Comparison of ENCODE assay signal across 17 mouse cellular contexts in the genomic region with DNA sequence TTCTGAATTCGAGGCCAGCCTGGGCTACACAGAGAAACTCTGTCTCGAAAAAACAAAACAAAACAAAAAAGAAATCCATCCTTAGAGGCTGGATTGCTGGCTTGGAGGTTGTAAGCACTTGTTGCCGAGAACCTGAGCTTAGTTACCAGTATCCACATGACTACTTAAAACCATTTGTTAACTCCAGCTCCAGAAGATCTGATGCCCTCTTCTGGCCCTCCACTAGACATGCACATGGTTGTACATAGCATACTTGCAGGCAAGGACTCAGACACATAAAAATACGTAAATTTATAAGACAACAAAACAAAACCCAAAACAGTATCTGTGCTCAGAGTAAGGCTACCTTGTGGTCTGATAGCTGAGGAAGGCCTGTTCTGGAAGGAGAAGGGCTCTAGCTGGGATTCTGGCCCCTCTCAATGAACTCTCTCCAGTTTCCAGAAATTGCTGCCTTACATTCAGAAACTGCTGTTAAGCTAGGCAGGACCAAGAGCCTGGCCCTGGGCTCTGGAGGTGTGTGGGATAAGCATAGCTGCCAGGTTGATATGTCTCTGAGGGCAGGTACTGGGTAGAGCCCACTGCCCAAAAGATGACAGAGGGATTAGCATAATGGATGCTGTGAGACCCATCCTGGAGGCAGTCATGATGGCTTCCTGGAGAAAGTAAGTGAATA. TPM values are rescaled to one million over a fixed set of nuclear protein-coding genes. Genes with fewer than 3 reads are reported as not detected.
DNase-seq lines count a peak whose midpoint lies in the region; ATAC-seq and TF ChIP-seq lines count a peak whose summit lies in the region.
"Had no signal": no experiment of that assay in that cellular context is flagged by ENCODE, and none has a peak within 500 bp of the region (broad histone marks: within the 10 kb centered on the region; RNA-seq: fewer than 3 reads in every experiment).

No protein-coding gene starts in this region.

- DNase-seq in heart, adult 2 months: peak in 1 of 2 experiments; percentile 8
- no peak for DNase-seq in kidney, postnatal 0 days (ENCODE audit: low spot score)
- no peak for DNase-seq in kidney, postnatal 25 days
- DNase-seq in A20 (ENCODE audit: low read depth, low spot score): peak; percentile 27
- DNase-seq in R1 (ENCODE audit: low read depth, low spot score): peak; percentile 55
- no peak for DNase-seq in forebrain, embryonic 10.5 days (ENCODE audit: extremely low spot score, low spot score)
- no peak for DNase-seq in layer of hippocampus, adult 11-12 months (ENCODE audit: low spot score)
- DNase-seq: cerebellum, adult 9-11 months; retina, postnatal 1 day had no signal

- no peak for TF ChIP-seq EP300 in heart, adult 2 months (IDR thresholded peaks at IDR 0.05; ENCODE audit: insufficient read depth, low read depth, low read length)

- TF ChIP-seq CTCF in heart, adult 2 months (IDR thresholded peaks at IDR 0.05): peak; percentile 59
- TF ChIP-seq CTCF in kidney, postnatal 0 days (IDR thresholded peaks at IDR 0.05; ENCODE audit: low read depth): peak; percentile 37; the same call in 1 of the 2 replicates

- H3K27ac ChIP-seq in heart, adult 2 months: peak overlapping the region; percentile 97
- no peak overlapping the region for H3K27ac ChIP-seq in heart, embryonic 11.5 days (ENCODE audit: low read depth, low read length)
- no peak overlapping the region for H3K27ac ChIP-seq in kidney, postnatal 0 days
- no peak overlapping the region for H3K27ac ChIP-seq in forebrain, embryonic 10.5 days
- H3K27ac ChIP-seq: embryonic facial prominence, embryonic 10.5 days; limb, embryonic 13.5 days; midbrain, embryonic 13.5 days; neural tube, embryonic 13.5 days had no signal

- TF ChIP-seq POLR2A in heart, adult 2 months (IDR thresholded peaks at IDR 0.05; ENCODE audit: insufficient read depth, low read depth, low read length): no peak

- no peak overlapping the region for H3K4me2 ChIP-seq in heart, embryonic 11.5 days
- no peak overlapping the region for H3K4me2 ChIP-seq in kidney, postnatal 0 days (ENCODE audit: low read length)
- H3K4me2 ChIP-seq: limb, embryonic 13.5 days; midbrain, embryonic 13.5 days; neural tube, embryonic 13.5 days had no signal

- ATAC-seq in heart, embryonic 11.5 days (replicated peaks; ENCODE audit: insufficient number of reproducible peaks, low FRiP score, low TSS enrichment): no peak
- ATAC-seq in kidney, postnatal 0 days (replicated peaks; ENCODE audit: low FRiP score, low read depth): no peak
- ATAC-seq: midbrain, embryonic 13.5 days had no signal

- no peak overlapping the region for H3K4me3 ChIP-seq in heart, adult 2 months
- H3K4me3 ChIP-seq in heart, embryonic 11.5 days (ENCODE audit: low read depth, low read length): no peak overlapping the region
- no peak overlapping the region for H3K4me3 ChIP-seq in kidney, postnatal 0 days (replicated peaks; ENCODE audit: low read depth, low read length)
- H3K4me3 ChIP-seq in forebrain, embryonic 10.5 days: no peak overlapping the region
- H3K4me3 ChIP-seq: embryonic facial prominence, embryonic 10.5 days; limb, embryonic 13.5 days; midbrain, embryonic 13.5 days; neural tube, embryonic 13.5 days had no signal

- no peaks in the 10 kb centered on the region for H3K27me3 ChIP-seq in heart, adult 2 months (ENCODE audit: control insufficient read depth, insufficient read depth, low read length)
- H3K27me3 ChIP-seq in heart, embryonic 11.5 days (ENCODE audit: control insufficient read depth, insufficient read depth, low read length): no peaks in the 10 kb centered on the region
- H3K27me3 ChIP-seq in kidney, postnatal 0 days (ENCODE audit: insufficient read depth, low read length): no peaks in the 10 kb centered on the region
- H3K27me3 ChIP-seq in forebrain, embryonic 10.5 days (ENCODE audit: poor library complexity, severe bottlenecking): no peaks in the 10 kb centered on the region
- H3K27me3 ChIP-seq: limb, embryonic 13.5 days; midbrain, embryonic 13.5 days; neural tube, embryonic 13.5 days had no signal

- H3K79me2 ChIP-seq in heart, adult 2 months (replicated peaks; ENCODE audit: control insufficient read depth, insufficient read depth, low read length): peaks cover 7% of the 10 kb centered on the region

- H3K4me1 ChIP-seq in heart, adult 2 months (ENCODE audit: control insufficient read depth, insufficient read depth, low read length): peaks cover 62% of the 10 kb centered on the region
- H3K4me1 ChIP-seq in heart, embryonic 11.5 days (ENCODE audit: control insufficient read depth, insufficient read depth, low read length): peaks cover 46% of the 10 kb centered on the region
- peaks cover 23% of the 10 kb centered on the region for H3K4me1 ChIP-seq in kidney, postnatal 0 days (replicated peaks; ENCODE audit: insufficient read depth, low read length)
- H3K4me1 ChIP-seq in forebrain, embryonic 10.5 days: peaks cover 18% of the 10 kb centered on the region

- intact Hi-C loops in heart, adult 2 months (cut with DNase I): no loop called here

- no peaks in the 10 kb centered on the region for H3K9me3 ChIP-seq in heart, embryonic 11.5 days (replicated peaks; ENCODE audit: control insufficient read depth, low read length)
- H3K9me3 ChIP-seq in kidney, postnatal 0 days (replicated peaks; ENCODE audit: low read length): no peaks in the 10 kb centered on the region
- no peaks in the 10 kb centered on the region for H3K9me3 ChIP-seq in forebrain, embryonic 10.5 days
- H3K9me3 ChIP-seq: embryonic facial prominence, embryonic 10.5 days; G1E; limb, embryonic 13.5 days; midbrain, embryonic 13.5 days; neural tube, embryonic 13.5 days had no signal

- H3K36me3 ChIP-seq in heart, adult 2 months (ENCODE audit: control insufficient read depth, insufficient read depth, low read length): peaks cover 52% of the 10 kb centered on the region
- peaks cover 32% of the 10 kb centered on the region for H3K36me3 ChIP-seq in heart, embryonic 11.5 days (ENCODE audit: control insufficient read depth, insufficient read depth, low read length)
- H3K36me3 ChIP-seq in kidney, postnatal 0 days (ENCODE audit: insufficient read depth, low read length): peaks cover 47% of the 10 kb centered on the region
- H3K36me3 ChIP-seq in forebrain, embryonic 10.5 days (replicated peaks): peaks cover 94% of the 10 kb centered on the region

- WGBS in heart, adult 2 months: 78% methylated on average over 4 of the region's 4 CpGs
- 85% methylated on average over 4 of the region's 4 CpGs for WGBS in heart, embryonic 11.5 days (ENCODE audit: insufficient replicate concordance)
- WGBS in kidney, postnatal 0 days: 86% methylated on average over 4 of the region's 4 CpGs
- WGBS in forebrain, embryonic 10.5 days: 92% methylated on average over 4 of the region's 4 CpGs

- H3K9ac ChIP-seq in heart, adult 2 months (ENCODE audit: low read depth, low read length): no peak overlapping the region
- no peak overlapping the region for H3K9ac ChIP-seq in heart, embryonic 11.5 days (ENCODE audit: low read depth, low read length)
- H3K9ac ChIP-seq in kidney, postnatal 0 days (ENCODE audit: low read depth, low read length): no peak overlapping the region
- H3K9ac ChIP-seq: limb, embryonic 13.5 days; midbrain, embryonic 13.5 days; neural tube, embryonic 13.5 days had no signal

RNA-seq across cellular contexts. Expression of gene Phyhd1, which starts 4.8 kb away (rescaled TPM):
- 100 to 1,000 TPM; 112 to 148 TPM for total RNA-seq in heart, adult 2 months (2021)
- polyA plus RNA-seq in heart, adult 2 months (2012; rRNA removed): 108 and 180 TPM in 2 replicates
- 4.7 and 7.4 TPM in 2 replicates for polyA plus RNA-seq in heart, embryonic 11.5 days (2014; fragmentation: Nextera tagmentation; extraction: Ambion mirVana)
- 18.9 and 19.2 TPM in 2 replicates for polyA plus RNA-seq in kidney, postnatal 0 days (2015; fragmentation: Nextera tagmentation; extraction: Ambion mirVana)
- 2.7 and 3.4 TPM in 2 replicates for polyA plus RNA-seq in forebrain, embryonic 10.5 days (2016; fragmentation: Nextera tagmentation; extraction: Ambion mirVana)

RNA-seq across cellular contexts. Expression of gene Gm28038, which starts 19.6 kb away (rescaled TPM):
- 1 to 10 TPM; 2.6 to 6.3 TPM for total RNA-seq in heart, adult 2 months (2021)
- not detected in 2 replicates for polyA plus RNA-seq in heart, adult 2 months (2012; rRNA removed)
- not detected in 2 replicates for polyA plus RNA-seq in heart, embryonic 11.5 days (2014; fragmentation: Nextera tagmentation; extraction: Ambion mirVana)
- not detected in 2 replicates for polyA plus RNA-seq in kidney, postnatal 0 days (2015; fragmentation: Nextera tagmentation; extraction: Ambion mirVana)
- not detected in 2 replicates for polyA plus RNA-seq in forebrain, embryonic 10.5 days (2016; fragmentation: Nextera tagmentation; extraction: Ambion mirVana)
- total RNA-seq: G1E had no signal
- polyA plus RNA-seq: embryonic facial prominence, embryonic 10.5 days; G1E; heart, embryonic 16.5 days; kidney, embryonic 14.5 days; limb, embryonic 13.5 days; midbrain, embryonic 13.5 days; neural tube, embryonic 13.5 days had no signal

RNA-seq across cellular contexts. Expression of gene Gm28035, which starts 20.8 kb away (rescaled TPM):
- 1 to 10 TPM; 4.6 to 6.0 TPM for total RNA-seq in heart, adult 2 months (2021)
- polyA plus RNA-seq in heart, adult 2 months (2012; rRNA removed): 7.6 and 14.7 TPM in 2 replicates
- 0.49 TPM in 1 of 2 replicates, not detected in the other for polyA plus RNA-seq in heart, embryonic 11.5 days (2014; fragmentation: Nextera tagmentation; extraction: Ambion mirVana)
- 0.20 and 0.29 TPM in 2 replicates for polyA plus RNA-seq in kidney, postnatal 0 days (2015; fragmentation: Nextera tagmentation; extraction: Ambion mirVana)
- polyA plus RNA-seq in forebrain, embryonic 10.5 days (2016; fragmentation: Nextera tagmentation; extraction: Ambion mirVana): 0.09 and 0.16 TPM in 2 replicates

RNA-seq across cellular contexts. Expression of gene Lrrc8a, which starts 23.7 kb away (rescaled TPM):
- total RNA-seq in heart, adult 2 months (2021): 10 to 100 TPM; 68.2 to 83.3 TPM
- polyA plus RNA-seq in heart, adult 2 months (2012; rRNA removed): 46.4 and 49.1 TPM in 2 replicates
- 38.1 and 46.9 TPM in 2 replicates for polyA plus RNA-seq in heart, embryonic 11.5 days (2014; fragmentation: Nextera tagmentation; extraction: Ambion mirVana)
- polyA plus RNA-seq in kidney, postnatal 0 days (2015; fragmentation: Nextera tagmentation; extraction: Ambion mirVana): 50.2 and 51.3 TPM in 2 replicates
- polyA plus RNA-seq in forebrain, embryonic 10.5 days (2016; fragmentation: Nextera tagmentation; extraction: Ambion mirVana): 41.5 and 44.7 TPM in 2 replicates

RNA-seq across cellular contexts. Expression of gene Dolk, which starts 24.9 kb away (rescaled TPM):
- total RNA-seq in heart, adult 2 months (2021): 10 to 100 TPM; 21.6 to 25.3 TPM
- polyA plus RNA-seq in heart, adult 2 months (2012; rRNA removed): 23.9 and 35.1 TPM in 2 replicates
- 26.6 and 27.7 TPM in 2 replicates for polyA plus RNA-seq in heart, embryonic 11.5 days (2014; fragmentation: Nextera tagmentation; extraction: Ambion mirVana)
- polyA plus RNA-seq in kidney, postnatal 0 days (2015; fragmentation: Nextera tagmentation; extraction: Ambion mirVana): 33.8 and 36.3 TPM in 2 replicates
- polyA plus RNA-seq in forebrain, embryonic 10.5 days (2016; fragmentation: Nextera tagmentation; extraction: Ambion mirVana): 26.0 and 26.5 TPM in 2 replicates

Comparison
In these comparisons a context has a peak if more than half of its experiments do, and no peak if none do; other contexts are left out.
1. DNase-seq: peak in A20 (single experiment) and R1 (single experiment); none in kidney, postnatal 0 days (single experiment), kidney, postnatal 25 days (0 of 2), forebrain, embryonic 10.5 days (single experiment) and layer of hippocampus, adult 11-12 months (single experiment).